In genomic region chr2:155616971-155617370, GRCm38 (mm10) we compare ENCODE assay signal across 29 mouse cellular contexts. TPM values are rescaled to one million over a fixed set of nuclear protein-coding genes. Genes with fewer than 3 reads are reported as not detected.
DNase-seq lines count a peak whose midpoint lies in the region; ATAC-seq lines count a peak whose summit lies in the region.
"Had no signal": no experiment of that assay in that cellular context is flagged by ENCODE, and none has a peak within 500 bp of the region (broad histone marks: within the 10 kb centered on the region; RNA-seq: fewer than 3 reads in every experiment).

No protein-coding gene starts in this region.

- intact Hi-C loops in heart, postnatal 25 days (cut with DNase I) = no loop called here

- WGBS in heart, embryonic 15.5 days = 53% methylated on average over 6 of the region's 6 CpGs
- 18% methylated on average over 6 of the region's 6 CpGs for WGBS in liver, embryonic 15.5 days (ENCODE audit: insufficient replicate concordance)
- 46% methylated on average over 6 of the region's 6 CpGs for WGBS in kidney, embryonic 15.5 days

- H3K9ac ChIP-seq in heart, embryonic 15.5 days = no peak overlapping the region
- 0 out of 2 replicates have a peak overlapping the region, but pooled peaks have one; percentile 11 for H3K9ac ChIP-seq in liver, embryonic 15.5 days
- no peak overlapping the region for H3K9ac ChIP-seq in kidney, embryonic 15.5 days
- H3K9ac ChIP-seq: embryonic facial prominence, embryonic 12.5 days; forebrain, embryonic 13.5 days; hindbrain, embryonic 13.5 days; lung, embryonic 14.5 days; neural tube, embryonic 15.5 days; stomach, embryonic 15.5 days had no signal

- H3K4me3 ChIP-seq in erythroblast, embryonic 14.5 days (replicated peaks) = peak overlapping the region; percentile 19
- no peak overlapping the region for H3K4me3 ChIP-seq in heart, embryonic 15.5 days
- H3K4me3 ChIP-seq in liver, embryonic 15.5 days (replicated peaks) = no peak overlapping the region
- no peak overlapping the region for H3K4me3 ChIP-seq in kidney, embryonic 15.5 days (replicated peaks)
- H3K4me3 ChIP-seq: embryonic facial prominence, embryonic 12.5 days; forebrain, embryonic 13.5 days; hindbrain, embryonic 13.5 days; neural tube, embryonic 15.5 days; stomach, embryonic 15.5 days had no signal

- no peak for ATAC-seq in erythroblast, adult 5-6 weeks (replicated peaks; ENCODE audit: low FRiP score, poor library complexity, severe bottlenecking)
- ATAC-seq in heart, embryonic 15.5 days (replicated peaks; ENCODE audit: insufficient number of reproducible peaks, insufficient read depth, low FRiP score, low read depth) = no peak
- no peak for ATAC-seq in liver, embryonic 15.5 days (ENCODE audit: insufficient read depth)
- no peak for ATAC-seq in kidney, embryonic 15.5 days (replicated peaks; ENCODE audit: low FRiP score)
- ATAC-seq: forebrain, embryonic 13.5 days; intestine, embryonic 16.5 days; Patski had no signal

- no peaks in the 10 kb centered on the region for H3K9me3 ChIP-seq in erythroblast, embryonic 14.5 days (ENCODE audit: control insufficient read depth, low read length)
- no peaks in the 10 kb centered on the region for H3K9me3 ChIP-seq in heart, embryonic 15.5 days (replicated peaks)
- no peaks in the 10 kb centered on the region for H3K9me3 ChIP-seq in liver, embryonic 15.5 days (replicated peaks)
- no peaks in the 10 kb centered on the region for H3K9me3 ChIP-seq in kidney, embryonic 15.5 days (replicated peaks)
- H3K9me3 ChIP-seq: embryonic facial prominence, embryonic 12.5 days; forebrain, embryonic 13.5 days; G1E; hindbrain, embryonic 13.5 days; neural tube, embryonic 15.5 days; stomach, embryonic 15.5 days had no signal

- H3K36me3 ChIP-seq in erythroblast, embryonic 14.5 days (ENCODE audit: control insufficient read depth) = peaks cover 24% of the 10 kb centered on the region
- peaks cover 42% of the 10 kb centered on the region; the same call in 1 of the 2 replicates for H3K36me3 ChIP-seq in heart, embryonic 15.5 days
- no peaks in the 10 kb centered on the region; the same call in 1 of the 2 replicates for H3K36me3 ChIP-seq in liver, embryonic 15.5 days (replicated peaks)
- no peaks in the 10 kb centered on the region for H3K36me3 ChIP-seq in kidney, embryonic 15.5 days
- H3K36me3 ChIP-seq: embryonic facial prominence, embryonic 12.5 days; hindbrain, embryonic 13.5 days; neural tube, embryonic 15.5 days; stomach, embryonic 15.5 days had no signal

- 0 out of 2 replicates have a peak overlapping the region, but pooled peaks have one; percentile 15 for H3K27ac ChIP-seq in heart, embryonic 15.5 days
- peak overlapping the region; percentile 60 for H3K27ac ChIP-seq in liver, embryonic 15.5 days (replicated peaks)
- H3K27ac ChIP-seq in kidney, embryonic 15.5 days = no peak overlapping the region
- H3K27ac ChIP-seq: embryonic facial prominence, embryonic 12.5 days; forebrain, embryonic 13.5 days; hindbrain, embryonic 13.5 days; neural tube, embryonic 15.5 days; stomach, embryonic 15.5 days had no signal

- peaks cover 97% of the 10 kb centered on the region for H3K4me1 ChIP-seq in erythroblast, embryonic 14.5 days (ENCODE audit: control insufficient read depth)
- H3K4me1 ChIP-seq in heart, embryonic 15.5 days (replicated peaks) = peaks cover 44% of the 10 kb centered on the region
- peaks cover 87% of the 10 kb centered on the region for H3K4me1 ChIP-seq in liver, embryonic 15.5 days (replicated peaks)
- H3K4me1 ChIP-seq in kidney, embryonic 15.5 days = peaks cover 9% of the 10 kb centered on the region
- H3K4me1 ChIP-seq: embryonic facial prominence, embryonic 12.5 days had no signal

- H3K4me2 ChIP-seq in heart, embryonic 15.5 days = no peak overlapping the region
- H3K4me2 ChIP-seq in liver, embryonic 15.5 days = peak overlapping the region; percentile 39
- H3K4me2 ChIP-seq in kidney, embryonic 15.5 days = no peak overlapping the region
- H3K4me2 ChIP-seq: embryonic facial prominence, embryonic 12.5 days; forebrain, embryonic 13.5 days; hindbrain, embryonic 13.5 days; lung, embryonic 14.5 days; neural tube, embryonic 15.5 days; stomach, embryonic 15.5 days had no signal

- H3K27me3 ChIP-seq in erythroblast, embryonic 14.5 days (ENCODE audit: control insufficient read depth) = peaks cover 2% of the 10 kb centered on the region; the same call in 1 of the 2 replicates
- no peaks in the 10 kb centered on the region for H3K27me3 ChIP-seq in heart, embryonic 15.5 days
- peaks cover 13% of the 10 kb centered on the region; the same call in 1 of the 2 replicates for H3K27me3 ChIP-seq in liver, embryonic 15.5 days
- 0 out of 2 replicates have a peak, but pooled peaks cover 9% of the 10 kb centered on the region for H3K27me3 ChIP-seq in kidney, embryonic 15.5 days

- no peak for DNase-seq in heart, postnatal 25 days (ENCODE audit: low spot score)
- no peak for DNase-seq in right cerebral cortex, postnatal 10 days (ENCODE audit: low spot score in 2 of 2)
- DNase-seq: adrenal gland, adult 2 months; cerebellum, adult 9-10 months; cerebellum, postnatal 36 days; gastrocnemius, postnatal 14 days; heart, postnatal 4 days; kidney, adult 8-10 months; kidney, postnatal 10 days; layer of hippocampus, postnatal 36 days; left cerebral cortex, postnatal 4 days; lung, embryonic 14.5 days; lung, postnatal 14 days; midbrain, embryonic 14.5 days; retina, postnatal 1 day; right cerebral cortex, postnatal 25 days had no signal

RNA-seq across cellular contexts. Expression of gene Myh7b, which starts 6.0 kb away (rescaled TPM):
- 7.6 and 12.3 TPM in 2 replicates for polyA plus RNA-seq in erythroblast, embryonic 14.5 days (2012)
- total RNA-seq in erythroblast, adult 5-6 weeks (2015; ENCODE audit: low replicate concordance) = not detected in 2 replicates
- 0.14 TPM in 1 of 2 replicates, not detected in the other for total RNA-seq in erythroblast, adult 5-6 weeks (2017; ENCODE audit: low replicate concordance)
- 21.1 and 21.8 TPM in 2 replicates for polyA plus RNA-seq in heart, embryonic 15.5 days (2015; fragmentation: Nextera tagmentation; extraction: Ambion mirVana)
- total RNA-seq in heart, postnatal 25 days (2021) = 10 to 100 TPM; 35.4 to 36.0 TPM
- polyA plus RNA-seq in liver, embryonic 15.5 days (2015; fragmentation: Nextera tagmentation; extraction: Ambion mirVana) = 1.6 and 1.7 TPM in 2 replicates
- polyA plus RNA-seq in kidney, embryonic 15.5 days (2015; fragmentation: Nextera tagmentation; extraction: Ambion mirVana) = 0.93 and 1.7 TPM in 2 replicates

RNA-seq across cellular contexts. Expression of gene Gss, which starts 24.4 kb away (rescaled TPM):
- polyA plus RNA-seq in erythroblast, embryonic 14.5 days (2012) = 6.8 and 8.6 TPM in 2 replicates
- total RNA-seq in erythroblast, adult 5-6 weeks (2015; ENCODE audit: low replicate concordance) = 6.5 and 7.1 TPM in 2 replicates
- total RNA-seq in erythroblast, adult 5-6 weeks (2017; ENCODE audit: low replicate concordance) = 3.6 and 8.5 TPM in 2 replicates
- polyA plus RNA-seq in heart, embryonic 15.5 days (2015; fragmentation: Nextera tagmentation; extraction: Ambion mirVana) = 20.0 and 26.9 TPM in 2 replicates
- total RNA-seq in heart, postnatal 25 days (2021) = 10 to 100 TPM; 13.4 to 13.9 TPM
- polyA plus RNA-seq in liver, embryonic 15.5 days (2015; fragmentation: Nextera tagmentation; extraction: Ambion mirVana) = 73.4 and 88.1 TPM in 2 replicates
- 40.1 and 45.0 TPM in 2 replicates for polyA plus RNA-seq in kidney, embryonic 15.5 days (2015; fragmentation: Nextera tagmentation; extraction: Ambion mirVana)
